Mouse (Mus musculus) neural tube, embryonic 14.5 days (tissue): ENCODE data around the gene Gm37240. TPM values are rescaled to one million over a fixed set of nuclear protein-coding genes. Genes with fewer than 3 reads are reported as not detected.

Experiments used
- ATAC-seq: fragments of 200-750 bp; cut with Nextera tagmentation; 2 replicates; pipeline ENCODE4 v1.8.0; 2017; ENCODE audit warnings: low read depth, mild to moderate bottlenecking, moderate TSS enrichment, moderate library complexity
- H3K27ac ChIP-seq: fragments of 300-500 bp; sonication (generic); 2 replicates; pipeline ENCODE4 v1.5.1; 2014; ENCODE audit warnings: low read depth, mild to moderate bottlenecking, control low read depth, low read length, moderate library complexity, mixed read lengths
- H3K27me3 ChIP-seq: fragments of 300-500 bp; sonication (generic); 2 replicates; pipeline ENCODE4 v1.6.1; 2014; ENCODE audit warnings: low read length; ENCODE audit not compliant: control insufficient read depth, insufficient read depth
- H3K36me3 ChIP-seq: fragments of 300-500 bp; sonication (generic); 2 replicates; pipeline ENCODE4 v1.6.1; 2014; ENCODE audit warnings: low read length, mixed read lengths; ENCODE audit not compliant: control insufficient read depth, insufficient read depth
- H3K4me1 ChIP-seq: fragments of 300-500 bp; sonication (generic); 2 replicates; pipeline ENCODE4 v1.6.1; 2014; ENCODE audit warnings: low read length; ENCODE audit not compliant: control insufficient read depth, insufficient read depth
- H3K4me2 ChIP-seq: fragments of 300-500 bp; sonication (generic); 2 replicates; pipeline ENCODE4 v1.6.1; 2014; ENCODE audit warnings: mild to moderate bottlenecking, low read depth, low read length, control low read depth
- H3K4me3 ChIP-seq: fragments of 300-500 bp; sonication (generic); 2 replicates; pipeline ENCODE4 v1.5.1; 2014; ENCODE audit warnings: low read depth, low read length, control low read depth, mixed read lengths
- H3K9ac ChIP-seq: fragments of 300-500 bp; sonication (generic); replicated peaks from 2 replicates; pipeline ENCODE4 v1.6.1; 2014; ENCODE audit warnings: low read depth, mild to moderate bottlenecking, control low read depth, low read length, mixed read lengths
- H3K9me3 ChIP-seq: fragments of 300-500 bp; sonication (generic); 2 replicates; pipeline ENCODE4 v1.6.1; 2016; ENCODE audit warnings: low read length; ENCODE audit not compliant: control insufficient read depth
- WGBS: fragments of 180-500 bp; shearing (Covaris S2); extraction: QIAGEN DNeasy Blood & Tissue Kit; methylation state at CpG from one replicate; pipeline ENCODE4 v1.1.7; 2014; 5-methylcytosine and 5-hydroxymethylcytosine counted together
- polyA plus RNA-seq: library from polyadenylated mRNA; unstranded; fragments of >200 nt; fragmentation: Nextera tagmentation; extraction: Ambion mirVana; gene quantifications from 2 replicates; pipeline ENCODE4 v1.2.1, GENCODE M21; 2014

The Gm37240 gene
- polyA plus RNA-seq, 1 experiment from 2014 or later = not detected

GRCm38 (mm10) chr3:84988880-84989279, 898.4 kb downstream of the Gm37240 start:
- H3K4me1 ChIP-seq = no peaks in the 10 kb centered on the region
- no peaks in the 10 kb centered on the region for H3K36me3 ChIP-seq
- H3K9me3 ChIP-seq = no peaks in the 10 kb centered on the region
- 91% methylated on average over 4 of the region's 4 CpGs for WGBS
- H3K4me2 ChIP-seq = no peak overlapping the region
- no peak overlapping the region for H3K9ac ChIP-seq
- H3K27ac ChIP-seq = no peak overlapping the region
- H3K27me3 ChIP-seq = no peaks in the 10 kb centered on the region
- no peak for ATAC-seq
- H3K4me3 ChIP-seq = no peak overlapping the region

- Histone ChIP-seq H3K9me3 (no peaks in the 10 kb centered on the region), H3K4me3 (no peak overlapping the region), H3K4me1 (no peaks in the 10 kb centered on the region), H3K27me3 (no peaks in the 10 kb centered on the region), H3K27ac (no peak overlapping the region), H3K9ac (no peak overlapping the region), H3K4me2 (no peak overlapping the region), H3K36me3 (no peaks in the 10 kb centered on the region)
- WGBS = 94% methylated on average over 8 of the region's 8 CpGs
- ATAC-seq = no peak
These were observed 902.1 kb downstream of the Gm37240 start for GRCm38 (mm10) chr3:84985121-84985625.

- Histone ChIP-seq H3K9ac (no peak overlapping the region), H3K27me3 (no peaks in the 10 kb centered on the region), H3K4me2 (no peak overlapping the region), H3K9me3 (no peaks in the 10 kb centered on the region), H3K27ac (no peak overlapping the region), H3K4me3 (no peak overlapping the region), H3K36me3 (no peaks in the 10 kb centered on the region), H3K4me1 (no peaks in the 10 kb centered on the region)
- WGBS = 83% methylated on average over 4 of the region's 4 CpGs
- no peak for ATAC-seq
These were observed 904.6 kb downstream of the Gm37240 start for GRCm38 (mm10) chr3:84982688-84983087.

- no peaks in the 10 kb centered on the region for H3K27me3 ChIP-seq
- no peak overlapping the region for H3K9ac ChIP-seq
- H3K9me3 ChIP-seq = no peaks in the 10 kb centered on the region
- no peak overlapping the region for H3K27ac ChIP-seq
- H3K4me1 ChIP-seq = no peaks in the 10 kb centered on the region
- 98% methylated on average over 2 of the region's 2 CpGs for WGBS
- no peak for ATAC-seq
- no peak overlapping the region for H3K4me2 ChIP-seq
- no peak overlapping the region for H3K4me3 ChIP-seq
- H3K36me3 ChIP-seq = peaks cover 8% of the 10 kb centered on the region; the same call in 1 of the 2 replicates
These were observed 907.2 kb downstream of the Gm37240 start for GRCm38 (mm10) chr3:84980158-84980557.

- Histone ChIP-seq H3K4me2 (no peak overlapping the region), H3K27ac (no peak overlapping the region), H3K27me3 (no peaks in the 10 kb centered on the region), H3K9me3 (no peaks in the 10 kb centered on the region), H3K4me1 (no peaks in the 10 kb centered on the region), H3K4me3 (no peak overlapping the region), H3K36me3 (peaks cover 8% of the 10 kb centered on the region; the same call in 1 of the 2 replicates), H3K9ac (no peak overlapping the region)
- 81% methylated on average over 11 of the region's 11 CpGs for WGBS
- ATAC-seq = no peak
These were observed 908.6 kb downstream of the Gm37240 start for GRCm38 (mm10) chr3:84978676-84979075.

- no peaks in the 10 kb centered on the region for H3K27me3 ChIP-seq
- no peak for ATAC-seq
- no peak overlapping the region for H3K4me2 ChIP-seq
- H3K27ac ChIP-seq = no peak overlapping the region
- WGBS = 92% methylated on average over 9 of the region's 9 CpGs
- no peak overlapping the region for H3K4me3 ChIP-seq
- no peaks in the 10 kb centered on the region for H3K4me1 ChIP-seq
- no peaks in the 10 kb centered on the region for H3K9me3 ChIP-seq
- H3K36me3 ChIP-seq = peaks cover 17% of the 10 kb centered on the region; the same call in 1 of the 2 replicates
- H3K9ac ChIP-seq = no peak overlapping the region
These were observed 913.1 kb downstream of the Gm37240 start for GRCm38 (mm10) chr3:84974193-84974592.

GRCm38 (mm10) chr3:84972881-84973280, 914.4 kb downstream of the Gm37240 start:
- H3K27ac ChIP-seq = no peak overlapping the region
- H3K9me3 ChIP-seq = no peaks in the 10 kb centered on the region
- no peaks in the 10 kb centered on the region for H3K27me3 ChIP-seq
- WGBS = 87% methylated on average over 2 of the region's 2 CpGs
- no peaks in the 10 kb centered on the region for H3K4me1 ChIP-seq
- no peak for ATAC-seq
- H3K4me3 ChIP-seq = no peak overlapping the region
- H3K36me3 ChIP-seq = peaks cover 17% of the 10 kb centered on the region; the same call in 1 of the 2 replicates
- no peak overlapping the region for H3K9ac ChIP-seq
- no peak overlapping the region for H3K4me2 ChIP-seq

- Histone ChIP-seq H3K9ac (no peak overlapping the region), H3K4me1 (no peaks in the 10 kb centered on the region), H3K4me2 (no peak overlapping the region), H3K9me3 (no peaks in the 10 kb centered on the region), H3K27ac (no peak overlapping the region), H3K27me3 (no peaks in the 10 kb centered on the region), H3K36me3 (peaks cover 18% of the 10 kb centered on the region; the same call in 1 of the 2 replicates), H3K4me3 (no peak overlapping the region)
- ATAC-seq = no peak
- 86% methylated on average over 5 of the region's 5 CpGs for WGBS
These were observed 915.8 kb downstream of the Gm37240 start for GRCm38 (mm10) chr3:84971561-84971960.

GRCm38 (mm10) chr3:84967364-84967763, 920.0 kb downstream of the Gm37240 start:
- Histone ChIP-seq H3K9ac (no peak overlapping the region), H3K4me3 (no peak overlapping the region), H3K4me2 (no peak overlapping the region), H3K9me3 (no peaks in the 10 kb centered on the region), H3K27me3 (no peaks in the 10 kb centered on the region), H3K36me3 (peaks cover 9% of the 10 kb centered on the region; the same call in 1 of the 2 replicates), H3K4me1 (no peaks in the 10 kb centered on the region), H3K27ac (no peak overlapping the region)
- WGBS = 97% methylated on average over 4 of the region's 4 CpGs
- no peak for ATAC-seq
